Mouse (Mus musculus) embryonic stem cell, embryonic (primary cell): ENCODE measurements around the gene Sclt1.

ENCODE experiments used
- CTCF ChIA-PET, 4 experiments: fragments of 300-600 bp in 2 of 4; fragments of 350-600 bp in 2 of 4; sonication (Branson Sonifier 250); formaldehyde crosslinking; loops; one replicate each; lab custom pipeline; 2022; ENCODE audit warnings: inconsistent platforms in 2 of 4; lab: Charles Lee
- POLR2A ChIA-PET, 4 experiments: fragments of 300-600 bp in 2 of 4; fragments of 350-600 bp in 2 of 4; sonication (Branson Sonifier 250); formaldehyde crosslinking; loops; one replicate each; lab custom pipeline; 2022; ENCODE audit warnings: antibody characterized with exemption in 4 of 4, inconsistent platforms in 1 of 4; lab: Charles Lee

Sclt1 gene

DNA sequence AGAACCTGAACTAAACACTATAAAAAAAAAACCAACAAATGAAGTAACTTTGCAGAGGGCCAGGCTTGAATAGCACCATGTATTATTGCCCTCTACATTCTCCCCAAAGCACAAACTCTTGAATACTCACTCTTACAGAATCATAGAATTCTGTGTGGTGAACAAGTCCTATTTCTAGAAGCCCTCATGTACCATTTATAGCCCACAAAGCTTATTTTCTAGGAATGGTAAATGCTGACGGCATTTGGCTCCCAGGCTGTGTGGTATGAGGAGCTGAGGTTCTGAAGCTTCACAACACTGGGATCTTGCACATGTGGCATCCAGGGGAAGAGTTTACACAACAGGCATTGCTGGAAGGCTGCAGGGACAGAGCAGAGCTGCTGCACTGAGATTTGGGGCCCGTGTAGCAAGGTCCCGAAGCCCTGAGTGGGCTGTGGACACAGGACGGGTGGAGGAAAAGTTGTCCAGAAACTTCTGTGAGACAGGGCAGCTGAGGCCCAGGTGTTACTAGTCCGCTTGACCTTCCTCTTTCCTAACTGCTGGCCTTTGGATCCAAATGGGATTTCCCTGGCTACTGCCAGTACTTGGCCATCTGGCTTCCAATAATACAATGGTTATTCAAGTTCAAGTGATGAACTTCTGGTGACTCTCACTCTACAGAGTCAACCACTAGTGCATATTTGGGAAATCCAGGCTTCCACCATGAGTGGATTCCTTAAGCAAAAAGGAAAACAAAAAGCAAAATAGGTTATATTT is 127.9 kb downstream of the Sclt1 start:
- POLR2A ChIA-PET, result interaction anchor here in 2 of 4 experiments (0.5 to 50.6 kb wide), 18 partner anchors 7 to 452 kb away, joined by 3 to 1272 read pairs (median 4); partner anchors contain the start of gene Jade1 (in 1 of the 2)

DNA sequence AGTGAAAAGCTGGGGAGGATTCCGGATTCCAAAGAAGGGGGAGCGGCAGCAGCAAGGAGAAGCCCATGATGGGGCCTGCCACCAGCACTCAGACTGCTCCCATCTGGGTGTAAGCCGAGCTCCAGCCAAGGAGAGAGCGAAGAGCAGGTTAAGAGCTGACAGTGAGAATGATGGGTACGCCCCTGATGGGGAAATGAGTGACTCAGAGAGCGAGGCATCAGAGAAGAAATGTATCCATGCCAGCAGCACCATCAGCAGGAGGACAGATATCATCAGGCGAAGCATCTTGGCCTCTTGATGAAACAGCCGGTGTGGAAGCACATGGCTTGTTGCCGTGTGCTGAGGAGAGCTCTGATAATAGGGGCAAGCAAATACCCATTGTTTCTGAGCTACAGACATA is 128.6 kb downstream of the Sclt1 start:
- ChIA-PET POLR2A (interaction anchor here in 3 of 4 experiments (0.5 to 50.6 kb wide), 21 partner anchors 8 to 453 kb away, joined by 3 to 1272 read pairs (median 4); partner anchors contain the start of gene Jade1 (in 1 of the 3)), CTCF (interaction anchor here in 1 of 4 experiments (0.5 kb wide), 1 partner anchor 120 kb away, joined by 3 read pairs; no protein-coding TSS in a partner anchor)

More for the DNA sequence above, 127.9 kb downstream of the Sclt1 start:
- CTCF ChIA-PET, result no interaction called here

DNA sequence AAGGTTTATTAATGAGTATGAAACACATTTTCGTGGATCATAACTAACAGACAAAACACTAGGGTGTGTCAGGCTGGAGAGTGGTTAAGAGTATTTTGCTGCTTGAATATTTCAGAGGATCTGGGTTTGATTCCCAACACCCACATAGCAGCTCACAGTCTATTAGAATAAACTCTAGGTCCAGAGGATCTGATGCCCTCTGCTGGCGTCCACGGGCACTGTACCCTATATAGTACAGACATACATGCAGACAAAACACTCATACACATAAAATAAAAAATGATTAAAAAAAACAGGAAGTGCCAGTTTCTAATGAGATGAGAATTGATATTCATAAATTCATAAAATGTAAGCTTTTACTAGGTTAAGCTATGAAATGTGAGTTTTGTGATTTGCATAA is 130.1 kb downstream of the Sclt1 start:
- ChIA-PET POLR2A (interaction anchor here in 3 of 4 experiments (1.2 to 50.6 kb wide), 14 partner anchors 7 to 161 kb away, joined by 3 to 1272 read pairs (median 4); no protein-coding TSS in a partner anchor), CTCF (interaction anchor here (0.6 to 1.6 kb wide), 15 partner anchors 8 to 430 kb away, joined by 3 to 6 read pairs (median 3); no protein-coding TSS in a partner anchor)

DNA sequence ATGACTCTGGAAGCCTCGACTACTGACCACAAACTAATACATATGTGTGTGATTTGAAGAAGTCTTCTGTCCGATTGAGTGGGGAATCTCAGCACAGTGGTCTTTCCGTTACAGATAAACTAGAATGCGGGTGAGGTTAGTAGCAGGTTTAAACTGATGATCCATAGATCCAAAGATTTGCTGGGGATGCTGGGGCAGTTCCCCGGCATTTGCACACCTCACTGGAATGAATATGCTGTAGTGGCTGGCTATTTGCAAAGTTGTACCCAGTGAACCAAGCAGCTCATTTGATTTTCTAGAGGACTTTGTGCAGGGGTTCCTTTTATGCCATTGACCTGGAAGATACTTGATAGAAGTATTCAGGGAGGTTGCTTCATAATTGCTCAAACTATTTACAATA is 133.2 kb downstream of the Sclt1 start:
- ChIA-PET CTCF (interaction anchor here in 1 of 4 experiments (1.0 kb wide), 1 partner anchor 27 kb away, joined by 3 read pairs; no protein-coding TSS in a partner anchor), POLR2A (interaction anchor here in 2 of 4 experiments (1.0 to 50.6 kb wide), 4 partner anchors 9 to 52 kb away, joined by 3 to 1272 read pairs (median 4); no protein-coding TSS in a partner anchor)

DNA sequence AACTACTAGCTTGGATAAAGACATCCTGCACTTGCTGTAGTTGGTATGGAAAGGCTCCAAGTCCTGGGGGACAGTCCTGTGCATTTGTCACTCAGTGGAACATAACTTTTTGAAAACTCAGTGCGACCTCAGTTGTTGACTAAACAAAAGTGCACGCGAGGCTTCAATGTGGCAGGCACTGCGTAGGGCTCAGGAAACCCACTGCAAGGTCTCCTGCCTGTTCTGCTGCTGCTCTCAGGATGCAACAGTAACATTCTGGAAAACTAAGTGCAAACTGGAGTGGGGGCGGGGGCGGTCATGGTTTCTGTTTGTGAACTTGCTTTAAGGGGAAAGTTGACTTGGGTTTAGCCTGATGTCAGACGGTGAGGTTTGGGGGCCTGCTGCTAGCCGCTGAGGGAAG is 134.8 kb downstream of the Sclt1 start:
- CTCF ChIA-PET, result interaction anchor here in 1 of 4 experiments (1.1 to 2.1 kb wide), 3 partner anchors 16 to 24 kb away, joined by 3 to 5 read pairs (median 4); no protein-coding TSS in a partner anchor

DNA sequence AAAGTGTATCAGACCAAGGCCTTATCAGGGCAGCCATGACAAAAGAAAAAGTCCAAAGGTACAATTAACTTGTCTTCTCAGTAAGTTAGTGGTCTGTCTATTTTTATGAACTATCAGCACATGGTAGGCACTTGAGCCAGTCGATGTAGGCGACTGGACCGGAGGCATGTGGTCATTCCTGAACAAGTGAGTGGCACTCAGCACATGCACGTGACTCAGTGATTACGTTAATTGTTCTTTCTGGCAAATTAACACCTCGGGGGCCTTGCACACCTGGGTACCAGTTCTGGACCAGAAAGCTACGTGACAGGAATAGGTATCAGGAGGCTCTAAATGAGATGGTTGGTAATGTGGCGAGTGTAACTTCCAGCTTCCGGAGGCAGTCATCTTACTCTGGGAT is 135.3 kb downstream of the Sclt1 start:
- POLR2A ChIA-PET, result interaction anchor here in 3 of 4 experiments (1.0 to 50.6 kb wide), 12 partner anchors 9 to 114 kb away, joined by 3 to 1272 read pairs (median 4); no protein-coding TSS in a partner anchor
- CTCF ChIA-PET, result interaction anchor here in 1 of 4 experiments (0.6 to 2.1 kb wide), 7 partner anchors 10 to 425 kb away, joined by 3 to 5 read pairs (median 4); no protein-coding TSS in a partner anchor

More for the DNA sequence above, 134.8 kb downstream of the Sclt1 start:
- POLR2A ChIA-PET, result interaction anchor here in 3 of 4 experiments (0.7 to 50.6 kb wide), 11 partner anchors 9 to 115 kb away, joined by 3 to 1272 read pairs (median 3); no protein-coding TSS in a partner anchor

DNA sequence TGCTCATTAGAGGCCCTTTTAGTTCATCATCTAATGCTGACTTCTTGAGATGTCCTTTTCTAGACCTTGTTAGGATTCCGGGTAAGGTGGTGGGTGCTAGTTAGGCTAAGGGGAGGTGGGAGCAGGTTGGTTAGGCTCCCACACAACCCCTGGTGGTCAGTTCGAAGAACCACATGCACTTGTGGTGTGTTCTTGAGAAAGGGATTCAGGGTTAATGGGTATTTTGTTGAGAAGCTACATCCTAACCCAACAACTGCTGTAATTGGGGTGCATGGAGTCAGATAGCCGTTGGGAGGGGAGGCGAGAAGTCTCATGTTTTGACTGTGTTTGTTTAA is 136.0 kb downstream of the Sclt1 start:
- POLR2A ChIA-PET, result interaction anchor here in 3 of 4 experiments (1.0 to 50.6 kb wide), 10 partner anchors 10 to 114 kb away, joined by 3 to 1272 read pairs (median 4); no protein-coding TSS in a partner anchor
- CTCF ChIA-PET, result interaction anchor here in 1 of 4 experiments (0.6 to 2.1 kb wide), 7 partner anchors 9 to 424 kb away, joined by 3 to 5 read pairs (median 4); no protein-coding TSS in a partner anchor

DNA sequence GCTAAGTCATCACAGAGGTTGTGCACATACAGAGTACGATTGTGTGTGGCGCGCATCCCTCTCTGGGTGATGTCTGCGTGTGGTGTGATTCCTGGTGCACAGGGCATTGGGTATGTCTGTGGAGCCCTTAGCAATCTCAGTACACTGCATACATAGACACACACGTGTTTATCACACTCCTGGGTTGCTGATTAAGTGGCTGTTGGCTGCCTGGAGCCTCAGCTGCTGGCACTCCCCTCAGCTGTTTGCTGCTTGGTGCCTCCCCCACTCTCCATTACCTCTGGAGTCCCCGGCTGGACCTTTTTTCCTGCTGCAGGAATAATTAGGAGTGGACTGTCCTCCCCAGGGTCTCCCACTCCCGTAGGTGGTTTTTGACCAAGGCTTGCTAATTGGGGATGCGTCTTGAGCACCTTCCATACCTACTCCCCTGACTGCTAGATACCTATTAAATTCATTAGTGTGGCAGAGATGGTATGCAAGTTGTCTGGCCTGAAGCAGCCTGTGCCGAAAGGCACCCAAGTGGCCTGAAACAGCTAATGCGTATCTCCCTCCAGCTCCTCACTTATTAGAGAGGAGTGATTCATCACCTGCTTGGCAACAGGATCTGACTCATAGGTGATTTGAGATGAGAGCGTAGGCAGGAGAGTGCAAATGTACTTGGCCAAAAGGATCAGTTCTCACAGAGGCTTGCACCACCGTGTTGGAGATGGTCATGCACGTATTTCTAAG is 136.5 kb downstream of the Sclt1 start:
- ChIA-PET POLR2A (interaction anchor here in 3 of 4 experiments (1.0 to 50.6 kb wide), 9 partner anchors 4 to 113 kb away, joined by 3 to 1272 read pairs (median 7); no protein-coding TSS in a partner anchor), CTCF (interaction anchor here in 1 of 4 experiments (0.5 to 0.9 kb wide), 2 partner anchors 9 to 535 kb away, joined by 3 to 4 read pairs; no protein-coding TSS in a partner anchor)

DNA sequence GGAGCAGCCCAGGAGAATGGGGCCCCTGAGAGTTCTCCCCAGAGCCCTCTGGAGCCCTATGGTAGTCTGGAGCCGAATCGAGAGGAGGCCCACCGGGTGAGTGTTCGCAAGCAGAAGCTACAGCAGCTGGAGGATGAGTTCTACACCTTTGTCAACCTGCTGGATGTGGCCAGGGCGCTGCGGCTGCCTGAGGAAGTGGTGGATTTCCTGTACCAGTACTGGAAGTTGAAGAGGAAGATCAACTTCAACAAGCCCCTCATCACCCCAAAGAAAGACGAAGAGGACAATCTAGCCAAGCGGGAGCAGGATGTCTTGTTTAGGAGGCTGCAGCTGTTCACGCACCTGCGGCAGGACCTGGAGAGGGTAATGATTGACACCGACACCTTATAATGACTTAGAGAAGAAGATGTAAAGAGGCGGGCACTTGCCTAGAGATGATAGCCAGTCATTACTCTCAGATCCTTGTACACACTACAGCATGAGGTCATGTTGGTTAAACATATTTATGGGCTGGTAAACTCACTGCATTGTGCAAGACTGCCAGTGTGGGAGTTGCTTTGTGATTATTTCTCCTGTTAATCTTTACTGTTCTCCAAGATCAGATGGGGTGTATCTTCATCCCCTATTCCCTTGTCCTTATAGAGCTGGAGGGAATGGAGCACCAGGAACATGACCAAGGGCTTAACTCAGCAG is 137.5 kb downstream of the Sclt1 start:
- ChIA-PET CTCF (no interaction called here), POLR2A (interaction anchor here in 2 of 4 experiments (0.7 to 50.6 kb wide), 9 partner anchors 3 to 108 kb away, joined by 3 to 1272 read pairs (median 4); no protein-coding TSS in a partner anchor)

DNA sequence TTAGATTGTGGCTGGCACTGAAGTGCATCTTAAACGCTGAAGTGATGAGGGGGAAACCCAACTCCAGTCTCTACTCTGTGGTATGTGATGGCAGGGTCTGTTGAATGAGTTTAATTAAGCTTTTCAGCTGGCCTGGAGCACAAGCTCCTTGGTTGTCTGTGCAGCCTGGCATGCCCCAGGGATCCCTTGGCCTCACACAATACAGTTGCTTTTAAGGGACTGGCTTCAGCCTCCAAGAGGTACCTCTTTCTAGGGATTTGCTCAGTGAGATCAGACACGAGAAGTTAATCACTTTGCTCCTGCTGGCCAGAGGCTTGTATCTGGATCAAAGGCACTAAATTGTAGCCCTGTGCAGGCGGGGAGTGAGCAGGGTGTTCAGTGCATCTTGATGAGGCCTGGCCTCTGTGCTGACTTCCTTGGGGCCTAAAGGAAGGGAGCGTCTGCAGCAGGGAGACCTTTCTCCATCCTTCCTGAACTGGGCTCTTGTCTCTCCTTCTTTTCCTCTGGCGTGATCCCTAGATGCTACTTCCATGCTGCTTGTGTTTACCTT is 138.8 kb downstream of the Sclt1 start:
- ChIA-PET POLR2A (interaction anchor here in 3 of 4 experiments (0.7 to 50.6 kb wide), 7 partner anchors 2 to 107 kb away, joined by 3 to 1272 read pairs (median 7); no protein-coding TSS in a partner anchor), CTCF (interaction anchor here in 1 of 4 experiments (0.8 kb wide), 1 partner anchor 9 kb away, joined by 3 read pairs; no protein-coding TSS in a partner anchor)

DNA sequence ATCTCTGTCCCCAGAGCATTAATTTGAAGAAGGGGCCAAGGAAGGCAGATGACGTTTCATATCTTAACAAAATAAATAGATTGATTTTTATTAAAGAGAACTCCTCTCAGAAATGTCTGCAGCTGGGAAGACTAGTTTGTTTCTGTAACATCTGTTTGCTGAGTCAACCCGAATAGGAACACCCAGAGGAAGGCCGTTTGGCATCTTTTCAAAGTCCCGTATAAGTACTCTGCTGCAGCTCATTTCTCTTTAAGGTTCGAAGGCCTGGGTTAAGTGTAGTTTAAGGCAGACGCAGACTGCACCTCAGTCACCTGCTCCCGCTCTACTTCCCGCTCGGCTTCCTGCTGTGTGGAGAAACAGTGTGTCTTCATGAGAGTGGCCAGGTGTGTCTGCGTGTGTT is 139.4 kb downstream of the Sclt1 start:
- ChIA-PET CTCF (interaction anchor here in 1 of 4 experiments (0.6 kb wide), 1 partner anchor 197 kb away, joined by 3 read pairs; no protein-coding TSS in a partner anchor), POLR2A (interaction anchor here in 3 of 4 experiments (0.7 to 50.6 kb wide), 8 partner anchors 1 to 107 kb away, joined by 4 to 1272 read pairs (median 9); no protein-coding TSS in a partner anchor)

DNA sequence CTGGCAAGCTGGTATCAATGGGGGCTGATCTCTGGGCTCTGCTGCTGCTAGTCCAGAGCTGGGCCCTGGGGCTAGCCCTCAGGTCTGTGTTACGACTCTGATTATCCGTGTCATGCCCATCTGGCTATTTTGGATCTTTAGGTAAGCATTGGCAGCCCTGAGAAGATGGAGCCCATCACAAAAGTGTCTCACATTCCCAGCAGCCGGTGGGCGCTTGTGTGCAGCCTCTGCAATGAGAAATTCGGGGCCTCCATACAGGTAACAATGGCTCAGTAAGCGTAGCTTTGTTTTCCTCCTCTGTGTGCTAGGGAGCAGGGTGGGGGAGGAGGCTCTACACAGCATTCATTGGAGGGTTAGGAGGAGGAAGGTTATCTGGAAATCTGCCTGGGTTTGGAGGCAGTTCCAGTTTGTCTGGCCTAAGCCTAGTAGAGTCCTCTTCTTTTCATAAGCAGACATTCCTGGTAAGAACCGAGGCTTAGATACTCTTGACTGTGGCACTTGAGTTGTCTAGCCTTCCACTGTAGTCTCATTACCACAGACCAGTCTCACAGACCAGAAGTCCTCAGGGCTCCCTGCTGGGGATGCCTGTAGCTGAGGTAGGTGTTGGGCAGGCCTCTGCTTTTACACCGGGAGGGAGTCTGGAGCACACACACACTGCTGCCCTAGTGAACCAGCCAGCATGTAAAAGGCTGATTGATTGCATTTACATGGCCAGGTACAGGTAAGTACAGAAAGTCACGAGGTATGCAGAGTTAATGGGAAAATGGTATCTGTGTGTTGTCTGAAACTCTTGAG is 140.9 kb downstream of the Sclt1 start:
- POLR2A ChIA-PET, result interaction anchor here (1.0 to 50.6 kb wide), 13 partner anchors 0 to 106 kb away, joined by 3 to 1272 read pairs (median 10); partner anchors contain the start of gene Jade1 (in 1 of the 4)
- CTCF ChIA-PET, result interaction anchor here (0.7 to 1.9 kb wide), 4 partner anchors 10 to 22 kb away, joined by 3 to 6 read pairs (median 4); no protein-coding TSS in a partner anchor

DNA sequence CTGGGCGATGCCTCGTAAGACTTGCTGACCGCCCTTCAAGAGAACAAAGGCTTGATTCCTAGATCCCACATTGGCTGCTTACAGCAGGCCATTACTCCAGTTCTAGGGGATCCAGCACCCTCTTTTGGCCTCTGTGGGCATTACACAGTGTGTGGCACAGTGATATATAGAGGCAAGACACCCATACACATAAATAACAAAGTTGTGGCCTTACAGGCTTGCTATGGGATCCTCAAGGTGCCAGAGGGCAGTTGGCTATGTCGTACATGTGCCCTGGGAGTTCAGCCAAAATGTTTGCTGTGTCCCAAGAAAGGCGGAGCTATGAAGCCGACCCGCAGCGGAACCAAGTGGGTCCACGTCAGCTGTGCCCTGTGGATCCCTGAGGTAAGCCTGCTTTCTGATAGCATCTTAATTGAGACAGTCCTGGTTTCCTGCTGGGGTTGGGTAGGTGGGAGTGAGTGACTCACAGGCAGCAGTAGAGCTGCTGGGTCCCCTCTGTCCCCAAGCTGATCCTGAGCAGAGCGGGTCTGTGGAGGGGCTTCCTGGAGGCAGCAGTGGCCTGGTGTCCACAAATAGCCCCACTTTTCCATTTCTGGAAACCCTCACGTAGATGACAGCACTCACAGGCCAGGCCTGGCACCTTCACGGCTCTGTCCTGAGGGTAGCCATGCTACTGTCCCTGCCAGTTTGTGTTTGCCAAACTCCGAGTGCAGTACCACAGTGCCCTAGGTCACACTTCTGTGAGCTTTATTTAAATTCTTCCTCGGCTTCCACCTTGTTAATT is 142.3 kb downstream of the Sclt1 start:
- CTCF ChIA-PET, result interaction anchor here (0.6 to 1.9 kb wide), 4 partner anchors 9 to 473 kb away, joined by 3 to 6 read pairs (median 4); no protein-coding TSS in a partner anchor

DNA sequence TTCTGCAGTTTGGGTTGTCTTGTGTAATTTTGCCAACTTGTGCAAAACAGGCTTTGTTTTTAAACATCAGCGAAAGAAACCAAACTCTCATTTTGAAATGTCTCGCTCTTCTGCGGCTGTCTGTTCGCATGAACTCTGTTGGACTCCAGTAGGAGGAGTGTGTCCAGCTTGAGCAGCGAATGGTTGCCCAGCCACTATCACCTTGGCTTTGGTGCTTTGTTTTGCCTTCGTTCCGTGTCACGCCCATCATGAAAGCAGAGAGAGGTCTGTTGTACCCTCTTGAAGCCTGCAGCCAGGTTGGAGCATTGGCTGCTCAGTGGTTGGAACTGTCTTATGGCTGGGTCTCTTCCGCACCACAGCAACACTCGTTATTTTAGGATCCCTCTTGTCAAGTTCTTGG is 143.1 kb downstream of the Sclt1 start:
- ChIA-PET POLR2A (interaction anchor here in 3 of 4 experiments (0.8 to 50.6 kb wide), 14 partner anchors 2 to 107 kb away, joined by 3 to 1272 read pairs (median 3); partner anchors contain the start of gene Jade1 (in 1 of the 3)), CTCF (no interaction called here)

More for the DNA sequence above, 142.3 kb downstream of the Sclt1 start:
- POLR2A ChIA-PET, result interaction anchor here in 3 of 4 experiments (0.9 to 50.6 kb wide), 10 partner anchors 1 to 107 kb away, joined by 3 to 1272 read pairs (median 7); partner anchors contain the start of gene Jade1 (in 1 of the 3)

DNA sequence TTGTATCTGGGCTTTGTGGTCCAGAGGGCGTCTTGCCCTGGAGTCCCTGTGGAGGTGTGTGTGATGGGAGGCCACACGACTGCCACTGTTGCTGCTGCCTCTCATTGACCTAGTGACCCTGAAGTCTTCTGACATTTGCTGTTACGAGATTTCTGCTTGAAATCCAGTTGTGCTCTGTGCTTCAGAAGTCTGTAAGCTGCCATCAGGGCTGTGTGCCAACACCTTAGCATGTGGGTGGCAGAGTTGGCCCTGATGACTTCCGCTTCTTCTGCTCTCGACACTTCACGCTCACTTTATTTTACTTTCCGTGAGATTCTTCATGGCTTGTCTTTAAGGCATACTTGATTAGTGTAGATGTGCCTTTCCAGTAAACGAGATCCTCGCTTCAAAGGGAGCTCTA is 143.9 kb downstream of the Sclt1 start:
- CTCF ChIA-PET, result interaction anchor here in 2 of 4 experiments (0.6 kb wide), 2 partner anchors 101 to 1107 kb away, joined by 3 to 7 read pairs; no protein-coding TSS in a partner anchor
- POLR2A ChIA-PET, result interaction anchor here in 3 of 4 experiments (0.8 to 50.6 kb wide), 14 partner anchors 3 to 106 kb away, joined by 3 to 1272 read pairs (median 4); partner anchors contain the start of gene Jade1 (in 2 of the 3)
